Mouse (Mus musculus) midbrain, embryonic 16.5 days (tissue): ENCODE measurements at regions not wholly inside any gene's neighbourhood (a gene's known extent, or its start where the extent isn't known, plus 50 kb on each side); places are given as distances from the start of the nearest gene placed in this dataset.

Experiments
- ATAC-seq: fragments of 200-750 bp; cut with Nextera tagmentation; 2 replicates; pipeline ENCODE4 v1.8.0; 2017; ENCODE audit warnings: moderate TSS enrichment
- H3K27ac ChIP-seq: fragments of 300-500 bp; sonication (generic); 2 replicates; pipeline ENCODE4 v1.5.1; 2014; ENCODE audit warnings: mild to moderate bottlenecking, low read length, mixed read lengths
- H3K27me3 ChIP-seq: fragments of 300-500 bp; sonication (generic); 2 replicates; pipeline ENCODE4 v1.6.1; 2014; ENCODE audit warnings: low read depth, low read length, mixed read lengths; ENCODE audit not compliant: control insufficient read depth, insufficient read depth
- H3K36me3 ChIP-seq: fragments of 300-500 bp; sonication (generic); 2 replicates; pipeline ENCODE4 v1.6.1; 2014; ENCODE audit warnings: mild to moderate bottlenecking, low read length, moderate library complexity, mixed read lengths; ENCODE audit not compliant: control insufficient read depth, insufficient read depth
- H3K4me1 ChIP-seq: fragments of 300-500 bp; sonication (generic); 2 replicates; pipeline ENCODE4 v1.6.1; 2014; ENCODE audit warnings: mild to moderate bottlenecking, low read length, mixed read lengths; ENCODE audit not compliant: control insufficient read depth, insufficient read depth
- H3K4me2 ChIP-seq: fragments of 300-500 bp; sonication (generic); 2 replicates; pipeline ENCODE4 v1.6.1; 2014; ENCODE audit warnings: mild to moderate bottlenecking, low read length, mixed read lengths
- H3K4me3 ChIP-seq: fragments of 300-500 bp; sonication (generic); 2 replicates; pipeline ENCODE4 v1.5.1; 2014; ENCODE audit warnings: low read depth, mild to moderate bottlenecking, low read length, moderate library complexity, mixed read lengths
- H3K9ac ChIP-seq: fragments of 300-500 bp; sonication (generic); 2 replicates; pipeline ENCODE4 v1.6.1; 2014; ENCODE audit warnings: low read depth, low read length, mixed read lengths
- H3K9me3 ChIP-seq: fragments of 300-500 bp; sonication (generic); replicated peaks from 2 replicates; pipeline ENCODE4 v1.6.1; 2014; ENCODE audit warnings: mild to moderate bottlenecking, low read length, mixed read lengths; ENCODE audit not compliant: control insufficient read depth, poor library complexity, severe bottlenecking
- WGBS: fragments of 180-500 bp; shearing (Covaris S2); extraction: QIAGEN DNeasy Blood & Tissue Kit; methylation state at CpG from one replicate; pipeline ENCODE4 v1.1.7; 2014; 5-methylcytosine and 5-hydroxymethylcytosine counted together

GRCm38 (mm10) chr2:51372771-51373170 lies 223.9 kb upstream of the Rnd3 start:
- H3K9ac ChIP-seq, result no peak overlapping the region
- H3K4me2 ChIP-seq, result no peak overlapping the region
- H3K27me3 ChIP-seq, result no peaks in the 10 kb centered on the region
- no peak for ATAC-seq
- 81% methylated on average over 3 of the region's 3 CpGs for WGBS
- H3K9me3 ChIP-seq, result no peaks in the 10 kb centered on the region
- H3K27ac ChIP-seq, result no peak overlapping the region
- H3K4me1 ChIP-seq, result no peaks in the 10 kb centered on the region
- H3K4me3 ChIP-seq, result no peak overlapping the region
- no peaks in the 10 kb centered on the region for H3K36me3 ChIP-seq

GRCm38 (mm10) chr2:51362825-51363616 lies 214.1 kb upstream of the Rnd3 start:
- no peak overlapping the region for H3K4me2 ChIP-seq
- H3K9me3 ChIP-seq, result no peaks in the 10 kb centered on the region
- H3K27ac ChIP-seq, result no peak overlapping the region
- H3K36me3 ChIP-seq, result no peaks in the 10 kb centered on the region
- WGBS, result 88% methylated on average over 9 of the region's 9 CpGs
- no peaks in the 10 kb centered on the region for H3K4me1 ChIP-seq
- no peak overlapping the region for H3K4me3 ChIP-seq
- no peak for ATAC-seq
- H3K9ac ChIP-seq, result no peak overlapping the region
- no peaks in the 10 kb centered on the region for H3K27me3 ChIP-seq

GRCm38 (mm10) chr2:51355281-51355680 lies 206.4 kb upstream of the Rnd3 start:
- no peak overlapping the region for H3K4me3 ChIP-seq
- no peak overlapping the region for H3K9ac ChIP-seq
- no peak for ATAC-seq
- 84% methylated on average over 7 of the region's 7 CpGs for WGBS
- no peaks in the 10 kb centered on the region for H3K27me3 ChIP-seq
- H3K27ac ChIP-seq, result no peak overlapping the region
- H3K36me3 ChIP-seq, result no peaks in the 10 kb centered on the region
- H3K4me2 ChIP-seq, result no peak overlapping the region
- H3K9me3 ChIP-seq, result no peaks in the 10 kb centered on the region
- no peaks in the 10 kb centered on the region for H3K4me1 ChIP-seq

GRCm38 (mm10) chr2:51354800-51355199 lies 205.9 kb upstream of the Rnd3 start:
- WGBS, result 92% methylated on average over 4 of the region's 4 CpGs
- no peaks in the 10 kb centered on the region for H3K27me3 ChIP-seq
- no peaks in the 10 kb centered on the region for H3K4me1 ChIP-seq
- no peaks in the 10 kb centered on the region for H3K36me3 ChIP-seq
- H3K9ac ChIP-seq, result no peak overlapping the region
- no peak for ATAC-seq
- no peak overlapping the region for H3K4me2 ChIP-seq
- no peaks in the 10 kb centered on the region for H3K9me3 ChIP-seq
- no peak overlapping the region for H3K27ac ChIP-seq
- no peak overlapping the region for H3K4me3 ChIP-seq

GRCm38 (mm10) chr2:51349614-51350013 lies 200.7 kb upstream of the Rnd3 start:
- Histone ChIP-seq H3K9me3 (no peaks in the 10 kb centered on the region), H3K27ac (no peak overlapping the region), H3K36me3 (no peaks in the 10 kb centered on the region), H3K9ac (no peak overlapping the region), H3K4me2 (no peak overlapping the region), H3K27me3 (no peaks in the 10 kb centered on the region), H3K4me1 (no peaks in the 10 kb centered on the region), H3K4me3 (no peak overlapping the region)
- no peak for ATAC-seq
- WGBS, result 85% methylated on average over 2 of the region's 2 CpGs

GRCm38 (mm10) chr2:51348774-51349173 lies 199.9 kb upstream of the Rnd3 start:
- Histone ChIP-seq H3K27me3 (no peaks in the 10 kb centered on the region), H3K4me1 (no peaks in the 10 kb centered on the region), H3K4me2 (no peak overlapping the region), H3K36me3 (no peaks in the 10 kb centered on the region), H3K9me3 (no peaks in the 10 kb centered on the region), H3K9ac (no peak overlapping the region), H3K4me3 (no peak overlapping the region), H3K27ac (no peak overlapping the region)
- 83% methylated on average over 2 of the region's 2 CpGs for WGBS
- no peak for ATAC-seq

- H3K4me3 ChIP-seq, result no peak overlapping the region
- H3K9ac ChIP-seq, result no peak overlapping the region
- H3K4me1 ChIP-seq, result no peaks in the 10 kb centered on the region
- no peaks in the 10 kb centered on the region for H3K36me3 ChIP-seq
- 88% methylated on average over 1 of the region's 1 CpGs for WGBS
- H3K9me3 ChIP-seq, result no peaks in the 10 kb centered on the region
- H3K4me2 ChIP-seq, result no peak overlapping the region
- H3K27ac ChIP-seq, result no peak overlapping the region
- ATAC-seq, result no peak
- no peaks in the 10 kb centered on the region for H3K27me3 ChIP-seq
Measured at GRCm38 (mm10) chr2:51347086-51347485, 198.2 kb upstream of the Rnd3 start.

GRCm38 (mm10) chr2:51342421-51342820 lies 193.5 kb upstream of the Rnd3 start:
- no peak for ATAC-seq
- Histone ChIP-seq H3K4me1 (no peaks in the 10 kb centered on the region), H3K9me3 (no peaks in the 10 kb centered on the region), H3K27me3 (no peaks in the 10 kb centered on the region), H3K36me3 (no peaks in the 10 kb centered on the region), H3K4me3 (no peak overlapping the region), H3K9ac (no peak overlapping the region), H3K4me2 (no peak overlapping the region), H3K27ac (no peak overlapping the region)
- WGBS, result 94% methylated on average over 1 of the region's 1 CpGs

- Histone ChIP-seq H3K36me3 (no peaks in the 10 kb centered on the region), H3K9me3 (no peaks in the 10 kb centered on the region), H3K4me1 (peaks cover 15% of the 10 kb centered on the region), H3K27ac (peak overlapping the region; percentile 67), H3K27me3 (no peaks in the 10 kb centered on the region), H3K4me2 (no peak overlapping the region), H3K4me3 (no peak overlapping the region), H3K9ac (no peak overlapping the region)
- peak; percentile 91 for ATAC-seq
- 28% methylated on average over 6 of the region's 6 CpGs for WGBS
Measured at GRCm38 (mm10) chr2:51334437-51334836, 185.5 kb upstream of the Rnd3 start.
